In genomic region chr2:30140021-30140420, GRCm38 (mm10) we compare ENCODE assay signal across 7 mouse cellular contexts. TPM values are rescaled to one million over a fixed set of nuclear protein-coding genes. Genes with fewer than 3 reads are reported as not detected.
DNase-seq lines count a peak whose midpoint lies in the region; TF ChIP-seq lines count a peak whose summit lies in the region.
"Not testable (repeated sequence)": the region's sequence is repeated elsewhere in the genome, so short reads cannot be mapped to it uniquely, and the experiment has no call there.

No protein-coding gene starts in this region.

- not testable (repeated sequence) for H3K27me3 ChIP-seq in cerebellum, adult 2 months (ENCODE audit: control insufficient read depth, insufficient read depth, low read length); kidney, adult 2 months (replicated peaks; ENCODE audit: control insufficient read depth, insufficient read depth, low read length)

- not testable (repeated sequence) for H3K4me3 ChIP-seq in cerebellum, adult 2 months (replicated peaks; ENCODE audit: insufficient read depth, low read depth, low read length); kidney, adult 2 months (ENCODE audit: insufficient read depth, low read depth, low read length)

- 26% methylated on average over 4 of the region's 4 CpGs for WGBS in cerebellum, adult 2 months
- 70% methylated on average over 4 of the region's 4 CpGs for WGBS in kidney, adult 2 months

- peaks cover 11% of the 10 kb centered on the region for H3K36me3 ChIP-seq in kidney, adult 2 months (ENCODE audit: control insufficient read depth, insufficient read depth, low read length)

- not testable (repeated sequence) for H3K27ac ChIP-seq in cerebellum, adult 2 months (ENCODE audit: insufficient read depth, low read length); kidney, adult 2 months (ENCODE audit: insufficient read depth, low read depth, low read length)

- H3K4me1 ChIP-seq in cerebellum, adult 2 months (ENCODE audit: control insufficient read depth, insufficient read depth, low read length) = peaks cover 17% of the 10 kb centered on the region
- peaks cover 25% of the 10 kb centered on the region for H3K4me1 ChIP-seq in kidney, adult 2 months (ENCODE audit: control insufficient read depth, insufficient read depth, low read length)

- peak; percentile 87 for DNase-seq in brain, adult 2 months (ENCODE audit: low read depth, low spot score)
- DNase-seq in cerebellum, adult 11 months = peak; percentile 64
- peak; percentile 78 to 87 for DNase-seq in cerebellum, adult 2 months
- peak; percentile 79 for DNase-seq in cerebellum, adult 9-11 months
- peak; percentile 78 for DNase-seq in cerebellum, postnatal 36 days
- peak; percentile 61 for DNase-seq in kidney, adult 2 months
- peak; percentile 50 to 63 for DNase-seq in kidney, postnatal 25 days

- not testable (repeated sequence) for TF ChIP-seq POLR2A in cerebellum, adult 2 months (IDR thresholded peaks at IDR 0.05; ENCODE audit: borderline replicate concordance, insufficient read depth, low read length); kidney, adult 2 months (IDR thresholded peaks at IDR 0.05; ENCODE audit: low read depth, low read length)

- TF ChIP-seq CTCF in cerebellum, adult 2 months (IDR thresholded peaks at IDR 0.05; ENCODE audit: borderline replicate concordance, insufficient read depth, low read depth, low read length); kidney, adult 2 months (conservative IDR thresholded peaks at IDR 0.05; ENCODE audit: insufficient read depth, insufficient read length, low read depth, low read length): not testable (repeated sequence)

RNA-seq across cellular contexts. Expression of gene Tbc1d13, which starts 6.5 kb away (rescaled TPM):
- 57.7 and 58.2 TPM in 2 replicates for polyA plus RNA-seq in cerebellum, adult 2 months (2012; rRNA removed)
- 156 and 161 TPM in 2 replicates for polyA plus RNA-seq in kidney, adult 2 months (2012; rRNA removed)

RNA-seq across cellular contexts. Expression of gene Zer1, which starts 15.6 kb away (rescaled TPM):
- 137 and 154 TPM in 2 replicates for polyA plus RNA-seq in cerebellum, adult 2 months (2012; rRNA removed)
- 45.8 and 59.5 TPM in 2 replicates for polyA plus RNA-seq in kidney, adult 2 months (2012; rRNA removed)

RNA-seq across cellular contexts. Expression of gene Endog, which starts 31.3 kb away (rescaled TPM):
- polyA plus RNA-seq in cerebellum, adult 2 months (2012; rRNA removed) = 52.9 and 54.1 TPM in 2 replicates
- 78.0 and 98.0 TPM in 2 replicates for polyA plus RNA-seq in kidney, adult 2 months (2012; rRNA removed)

RNA-seq across cellular contexts. Expression of gene Spout1, which starts 38.2 kb away (rescaled TPM):
- 50.5 and 52.7 TPM in 2 replicates for polyA plus RNA-seq in cerebellum, adult 2 months (2012; rRNA removed)
- polyA plus RNA-seq in kidney, adult 2 months (2012; rRNA removed) = 22.8 and 23.6 TPM in 2 replicates

RNA-seq across cellular contexts. Expression of gene Zdhhc12, which starts 46.6 kb away (rescaled TPM):
- 14.4 and 15.5 TPM in 2 replicates for polyA plus RNA-seq in cerebellum, adult 2 months (2012; rRNA removed)
- 49.0 and 69.1 TPM in 2 replicates for polyA plus RNA-seq in kidney, adult 2 months (2012; rRNA removed)
